Mouse (Mus musculus): ENCODE measurements around the gene Rhobtb1.

The Rhobtb1 gene

DNA sequence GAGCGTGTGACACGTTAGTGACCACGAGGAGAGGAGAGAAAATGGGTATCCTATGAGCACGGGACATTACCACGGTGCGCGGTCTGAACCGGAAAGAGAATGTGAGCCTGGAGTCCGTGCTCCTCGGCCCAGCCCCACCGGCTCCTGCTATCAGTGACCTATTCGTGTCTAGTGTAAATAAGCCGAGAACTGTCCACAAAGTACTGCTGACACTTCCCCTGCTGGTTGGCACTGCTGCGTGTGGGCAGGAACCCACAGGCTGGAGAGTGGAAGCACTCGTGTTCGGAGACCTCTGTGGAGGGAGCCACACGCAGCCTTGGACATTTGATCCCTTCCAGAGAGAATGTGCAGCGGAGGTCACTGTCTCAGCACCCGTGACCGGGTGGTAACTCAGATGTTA, at the start of gene Rhobtb1:
Gene Rhobtb1, plus strand, starts transcription at position 390 of the 400 bp plus-strand sequence.
- DNase-seq (ENCODE audit: low read depth), result no peak

DNA sequence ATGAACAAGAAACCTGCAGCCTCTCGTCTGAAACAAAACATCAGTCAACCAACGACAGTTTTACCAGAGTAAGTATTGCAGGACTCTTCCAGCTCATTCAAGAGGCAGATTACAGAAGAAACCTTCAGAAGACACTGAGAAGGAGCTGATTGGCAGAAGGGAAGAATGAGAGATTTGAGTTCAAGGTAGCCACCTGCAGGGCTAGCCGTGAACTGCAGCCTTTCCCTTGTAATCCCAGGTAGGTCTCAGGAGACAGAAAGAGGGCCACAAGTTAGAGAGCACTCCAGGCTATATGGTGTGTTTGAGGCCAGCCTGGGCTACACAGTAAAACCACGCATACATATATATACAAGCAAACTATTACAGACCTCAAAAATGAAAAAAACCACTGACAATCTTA, 49.2 kb upstream of the Rhobtb1 start:
- no peak for DNase-seq (ENCODE audit: low read depth)

DNA sequence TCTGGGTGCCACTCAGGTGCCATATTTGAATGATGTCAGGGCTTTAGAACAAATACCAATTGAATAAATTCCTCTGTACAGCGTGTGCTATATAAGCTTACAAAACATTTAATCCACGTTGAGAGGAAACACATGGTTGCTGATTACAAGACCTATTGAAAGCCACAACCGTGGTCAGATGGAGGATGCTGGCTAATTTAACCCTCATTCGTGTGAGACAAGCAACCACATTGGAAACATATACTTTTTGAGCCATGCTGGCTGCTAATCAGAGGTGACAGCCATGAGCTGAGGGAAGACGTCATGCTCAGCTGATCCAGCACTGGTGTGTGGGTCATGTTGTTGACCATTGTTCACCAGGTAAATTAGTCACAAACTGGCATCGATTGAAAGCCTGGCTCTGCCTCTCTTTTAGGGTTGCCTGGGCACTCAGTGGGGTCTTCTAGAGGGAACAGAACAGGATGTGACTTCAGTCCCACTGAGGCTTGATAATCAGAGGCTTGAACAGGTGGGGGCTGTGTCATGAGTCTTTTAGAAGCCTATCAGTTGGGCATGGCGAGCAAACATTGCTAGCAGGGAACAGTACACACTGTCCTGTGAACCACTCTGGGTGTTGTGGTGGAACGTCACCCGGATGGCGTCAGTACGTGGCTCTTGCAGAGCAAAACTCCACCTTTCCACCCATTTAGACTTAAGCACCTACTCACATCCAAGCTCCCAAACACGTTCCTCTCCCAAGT, 46.9 kb upstream of the Rhobtb1 start:
- DNase-seq (ENCODE audit: low read depth), result no peak

DNA sequence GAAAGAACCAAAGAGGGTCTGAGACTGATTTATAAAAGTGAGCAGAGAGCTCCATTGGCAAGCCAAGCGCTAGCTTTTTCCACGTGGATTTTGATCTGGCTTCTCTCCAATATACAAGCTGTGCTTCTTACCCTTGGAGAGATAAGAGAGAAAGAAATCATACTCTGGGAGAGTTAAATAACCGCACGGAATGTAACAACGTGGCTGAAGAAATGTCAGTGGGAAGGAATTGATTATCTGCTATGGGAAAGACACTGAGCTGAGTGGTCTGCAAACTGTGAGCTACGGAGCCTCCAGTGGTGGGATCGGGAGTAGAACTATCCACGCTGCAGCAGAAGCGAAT, 46.4 kb upstream of the Rhobtb1 start:
- DNase-seq (ENCODE audit: low read depth), result no peak

DNA sequence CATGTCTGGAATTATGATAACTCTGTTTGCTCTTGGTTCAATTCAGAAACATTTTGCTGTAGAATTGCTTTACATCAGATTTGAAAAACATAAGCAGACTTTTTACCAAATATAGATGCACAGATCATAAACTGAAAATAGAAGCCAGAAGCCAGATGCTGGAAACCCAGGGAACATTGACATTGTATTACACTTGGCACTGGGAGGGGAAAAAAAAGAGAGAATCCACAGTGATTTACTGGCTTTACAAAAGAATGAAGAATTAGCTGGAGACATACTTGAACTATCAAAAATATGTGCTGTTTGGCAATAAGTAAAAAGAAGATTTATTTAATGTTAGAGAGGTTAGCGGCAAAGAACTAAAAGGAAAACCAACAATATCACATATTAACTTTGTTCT, 44.4 kb upstream of the Rhobtb1 start:
- no peak for DNase-seq (ENCODE audit: low read depth)

DNA sequence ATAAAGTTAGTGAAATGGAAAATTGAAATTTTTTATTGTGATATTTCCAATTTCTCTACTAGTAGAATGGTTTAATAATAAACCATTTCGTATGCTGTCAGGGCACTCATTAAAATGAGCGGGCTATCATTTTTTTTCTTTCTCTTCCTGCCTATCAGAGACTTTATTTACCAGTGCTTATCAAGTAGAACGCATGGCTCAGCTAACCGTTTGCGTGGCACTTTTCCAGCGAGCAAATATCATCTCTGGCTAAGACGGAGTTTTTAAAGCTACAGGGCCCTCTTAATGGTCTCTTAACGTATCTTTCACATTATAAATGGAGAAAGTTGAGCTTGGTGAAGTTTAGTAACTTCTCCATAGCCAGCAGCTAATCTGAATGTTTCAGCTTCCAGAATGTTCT, 44.0 kb upstream of the Rhobtb1 start:
- DNase-seq (ENCODE audit: low read depth), result no peak

DNA sequence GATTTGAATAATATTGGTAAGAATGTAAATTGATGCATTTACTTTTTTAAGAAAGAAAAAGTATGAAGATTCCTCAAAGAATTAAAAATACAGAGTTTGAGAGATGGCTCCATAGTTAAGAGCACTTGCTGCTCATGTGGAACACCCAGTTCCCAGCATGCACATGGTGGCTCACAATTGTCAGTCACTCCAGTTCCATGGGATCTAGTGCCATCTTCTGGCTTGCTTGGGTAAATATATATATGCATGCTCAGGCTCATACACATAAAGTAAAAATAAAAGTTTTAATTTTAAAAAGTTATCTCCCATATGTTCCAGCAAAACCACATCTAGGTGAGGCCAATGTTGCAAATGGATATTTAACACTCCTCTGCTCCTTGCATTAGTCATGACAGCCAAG, 36.9 kb upstream of the Rhobtb1 start:
- DNase-seq (ENCODE audit: low read depth), result no peak

DNA sequence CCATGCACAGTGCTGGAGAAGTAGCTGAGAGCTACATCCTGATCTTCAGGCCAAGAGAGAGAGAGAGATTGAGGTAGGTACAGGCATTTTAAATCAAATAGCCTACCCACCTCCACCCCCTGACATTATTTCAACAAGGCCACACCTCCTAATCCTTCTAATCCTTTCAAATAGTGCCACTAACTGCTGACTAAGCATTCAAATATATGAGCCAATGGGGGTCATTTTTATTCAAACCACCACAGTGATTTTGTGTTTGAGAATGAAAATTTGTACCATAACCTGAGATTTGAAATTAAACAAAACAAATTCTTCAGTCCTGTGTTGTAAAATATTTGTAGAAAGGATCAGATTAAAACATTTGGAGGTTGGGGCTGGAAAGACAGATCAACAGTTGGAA, 33.2 kb upstream of the Rhobtb1 start:
- DNase-seq (ENCODE audit: low read depth), result no peak

DNA sequence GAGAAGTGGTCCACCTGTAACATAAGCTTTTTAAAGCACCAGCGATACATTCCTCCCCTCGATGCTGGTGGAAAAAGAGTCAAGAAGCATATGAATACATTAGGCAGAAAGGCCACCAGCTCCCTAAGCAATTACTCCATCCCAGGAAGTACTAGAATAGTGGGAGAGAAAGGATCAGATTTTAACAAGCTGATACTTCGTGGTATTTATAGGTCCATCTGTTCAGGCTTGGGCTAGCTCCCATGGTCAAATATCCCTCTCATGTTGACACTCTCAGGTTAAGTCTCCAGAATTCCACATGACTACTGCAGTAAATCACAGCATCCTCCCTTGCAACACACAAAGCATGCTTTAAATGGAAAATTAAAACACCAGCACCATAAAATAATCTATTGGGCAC, 32.3 kb upstream of the Rhobtb1 start:
- DNase-seq (ENCODE audit: low read depth), result no peak

DNA sequence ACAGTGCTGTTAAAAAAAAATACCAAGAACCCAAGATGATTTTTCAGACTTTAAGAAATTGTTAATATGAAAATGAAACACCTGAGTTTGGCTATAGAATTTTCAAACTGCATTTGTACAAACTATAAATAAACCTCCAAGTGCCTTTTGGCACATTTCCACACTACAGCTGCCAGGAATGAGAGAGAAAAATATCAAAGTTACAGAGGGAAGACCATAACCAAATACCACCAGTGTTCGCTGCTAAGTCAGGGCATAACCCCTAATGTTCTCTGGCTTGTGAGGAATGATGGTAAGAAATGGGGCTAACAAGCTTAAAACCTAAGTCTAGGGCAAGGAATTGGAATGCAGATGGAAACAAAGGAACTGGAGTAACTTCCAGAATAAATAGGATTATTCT, 31.8 kb upstream of the Rhobtb1 start:
- no peak for DNase-seq (ENCODE audit: low read depth)

DNA sequence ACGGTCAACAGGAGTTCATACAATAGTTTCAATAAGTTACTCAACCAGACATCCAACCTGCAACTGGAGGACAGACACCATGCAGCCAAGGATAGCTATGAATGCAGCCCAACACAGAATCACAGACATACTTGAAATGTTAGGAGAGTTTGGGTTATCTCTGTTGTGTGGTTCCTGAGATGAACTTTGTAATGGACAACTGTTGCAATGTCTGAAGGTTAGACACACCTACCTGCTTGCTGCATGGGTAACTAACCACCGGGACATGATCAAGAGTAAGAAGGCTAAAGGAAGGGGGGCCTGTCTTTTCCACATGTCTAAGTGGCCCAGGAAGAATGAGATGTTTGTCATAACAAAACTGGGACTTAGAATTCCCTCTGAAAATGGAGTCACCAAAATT, 24.7 kb upstream of the Rhobtb1 start:
- DNase-seq (ENCODE audit: low read depth), result no peak

DNA sequence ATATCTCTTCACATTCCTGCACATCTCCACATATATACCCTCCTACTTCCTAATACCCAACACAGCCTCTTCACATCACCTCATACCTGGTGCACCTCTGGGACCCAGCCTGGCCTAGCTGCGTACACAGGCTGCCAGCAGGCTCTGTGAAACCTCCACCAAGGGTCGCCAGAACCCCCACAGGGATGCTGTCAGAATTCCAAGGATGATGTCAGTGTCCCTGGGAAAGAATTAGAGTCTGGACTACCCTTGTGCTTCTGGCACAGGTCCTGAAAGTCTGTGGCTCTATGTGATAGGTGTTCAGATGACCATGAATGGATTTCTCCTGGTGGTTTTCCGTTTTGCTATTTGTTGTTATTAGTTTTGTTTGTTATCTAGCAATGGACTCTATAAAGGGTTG, 22.7 kb upstream of the Rhobtb1 start:
- no peak for DNase-seq (ENCODE audit: low read depth)

DNA sequence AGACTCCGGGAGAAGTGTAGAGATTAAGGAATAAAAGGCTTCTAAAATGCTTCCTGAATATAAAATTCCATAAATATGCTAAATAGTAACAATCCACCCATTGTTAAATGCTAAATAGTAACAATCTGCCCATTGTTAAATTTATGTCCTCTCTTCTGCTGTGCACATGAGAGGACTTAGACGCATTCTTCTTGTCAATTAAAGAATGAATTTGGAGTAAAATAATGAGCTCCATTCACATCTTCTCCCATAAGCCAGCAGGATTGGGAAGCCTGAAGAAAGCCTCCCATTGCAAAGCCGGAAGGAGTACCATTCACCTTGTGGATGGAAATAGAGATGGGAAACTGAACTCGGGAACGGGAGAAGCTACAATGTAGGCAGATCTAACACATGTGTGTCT, 20.6 kb upstream of the Rhobtb1 start:
- DNase-seq (ENCODE audit: low read depth), result no peak

DNA sequence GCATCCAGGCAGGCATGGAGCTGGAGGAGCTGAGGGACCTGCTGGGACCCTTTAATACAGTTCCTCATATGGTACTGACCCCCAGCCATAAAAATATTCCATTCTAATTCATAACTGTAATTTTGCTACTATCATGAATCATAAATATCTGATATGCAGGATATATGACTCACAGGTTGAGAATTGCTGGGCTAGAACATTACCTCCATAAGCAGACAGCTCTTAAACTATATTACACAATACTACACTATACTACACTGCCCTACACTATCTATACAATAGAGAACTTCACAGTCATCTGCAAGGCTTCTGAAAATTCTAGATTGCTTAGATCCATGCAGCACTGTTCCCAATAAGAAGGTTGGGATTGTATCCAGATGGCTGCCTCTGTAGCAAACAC, 16.9 kb upstream of the Rhobtb1 start:
- no peak for DNase-seq (ENCODE audit: low read depth)

DNA sequence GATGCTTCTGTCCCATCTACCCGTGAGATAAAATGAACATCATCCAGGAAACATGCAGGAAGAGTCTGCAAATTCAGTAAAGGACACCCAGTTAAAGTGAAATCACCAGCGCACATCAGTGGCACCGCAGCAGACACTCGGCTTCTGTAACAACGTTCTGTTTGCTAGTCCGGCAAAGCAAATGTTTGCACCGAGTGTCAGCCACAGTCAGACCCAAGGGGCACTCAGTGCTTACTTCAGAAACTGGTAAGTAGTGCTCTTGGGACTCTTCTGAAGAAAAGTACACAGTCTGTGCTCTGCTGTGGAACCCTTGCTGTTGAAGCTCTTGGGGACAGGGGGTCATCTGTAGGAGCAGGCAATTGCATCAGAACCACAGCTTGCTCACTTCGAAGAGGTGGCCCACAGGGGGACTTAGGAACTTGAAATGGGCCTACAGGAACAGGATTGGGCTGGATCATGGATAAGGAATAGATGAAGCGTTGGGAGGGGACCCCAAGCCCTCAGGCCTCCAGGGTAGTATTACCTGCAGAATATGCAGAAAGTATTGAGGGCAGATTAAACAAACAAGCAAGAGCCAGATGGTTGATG, 14.9 kb upstream of the Rhobtb1 start:
- DNase-seq (ENCODE audit: low read depth), result no peak

DNA sequence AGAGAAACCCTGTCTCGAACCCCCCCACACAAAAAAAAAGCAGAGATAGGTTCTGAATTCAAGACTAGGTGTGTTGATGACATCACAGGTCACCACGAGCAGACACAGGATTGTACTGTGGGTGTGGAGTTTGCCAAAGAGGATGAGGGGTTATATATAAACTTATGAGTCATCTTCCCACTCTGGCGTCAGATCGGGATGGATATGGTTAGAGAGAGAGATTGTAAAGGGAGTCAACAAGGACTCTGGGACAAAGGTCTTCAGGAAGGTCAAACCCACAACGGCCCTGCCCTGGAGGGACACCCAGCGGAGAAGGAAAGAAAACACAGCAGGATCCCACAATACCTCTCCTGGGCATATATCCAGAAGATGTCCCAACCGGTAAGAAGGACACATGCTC, 2.0 kb upstream of the Rhobtb1 start:
- no peak for DNase-seq (ENCODE audit: low read depth)

DNA sequence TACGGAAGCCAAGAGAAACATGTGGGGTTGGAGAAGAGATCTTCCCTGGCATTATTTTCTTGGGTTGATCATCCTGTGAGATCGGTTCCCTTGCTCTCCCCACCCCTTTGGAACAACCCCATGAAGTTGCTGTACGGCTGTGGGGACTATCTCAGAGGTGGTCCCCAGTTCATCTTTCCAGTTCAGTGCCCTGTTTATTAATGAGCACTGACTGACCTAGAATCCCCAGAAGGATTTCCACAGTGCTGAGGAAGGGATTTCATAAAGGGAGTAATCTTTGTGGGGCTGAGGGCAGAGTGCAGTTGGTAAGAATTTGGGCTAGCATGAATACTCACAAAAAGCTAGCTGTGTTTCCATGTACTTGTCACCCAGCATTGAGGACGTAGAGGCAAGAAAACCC, 1.7 kb downstream of the Rhobtb1 start:
- DNase-seq (ENCODE audit: low read depth), result no peak

DNA sequence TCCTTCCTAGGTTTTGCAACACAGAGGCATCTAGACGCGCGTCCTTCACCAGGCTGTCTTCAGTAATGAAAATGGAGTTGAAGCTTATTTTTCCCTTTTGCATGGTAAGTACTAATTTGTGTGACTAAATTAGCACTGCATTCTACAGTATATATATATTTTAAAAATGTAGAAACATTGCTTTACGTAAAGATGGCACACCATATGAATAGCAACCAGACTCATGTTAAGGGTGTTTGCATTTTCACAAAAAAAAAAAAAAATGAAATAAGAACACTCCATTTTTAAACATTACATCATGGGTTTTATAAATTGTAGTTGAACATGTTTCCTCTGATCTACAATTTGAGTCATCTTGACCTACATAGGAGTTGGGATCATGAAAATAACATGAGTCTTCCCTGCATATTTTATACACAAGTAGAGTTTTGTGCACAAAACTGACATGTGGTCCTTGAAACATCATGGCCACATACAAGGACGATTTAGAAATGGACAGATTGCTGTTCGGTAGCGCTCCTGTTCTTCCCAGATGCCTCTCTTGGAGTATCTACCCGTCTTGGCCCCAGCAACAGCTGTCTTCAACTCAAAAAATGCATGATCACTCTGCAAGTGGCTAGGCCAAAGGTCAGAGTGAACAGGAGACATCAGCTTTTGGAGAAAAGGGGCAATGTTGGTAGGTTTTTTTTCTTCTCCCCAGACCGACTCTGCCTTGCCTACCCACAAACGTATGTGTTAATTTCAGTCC, 4.4 kb downstream of the Rhobtb1 start:
- no peak for DNase-seq (ENCODE audit: low read depth)

DNA sequence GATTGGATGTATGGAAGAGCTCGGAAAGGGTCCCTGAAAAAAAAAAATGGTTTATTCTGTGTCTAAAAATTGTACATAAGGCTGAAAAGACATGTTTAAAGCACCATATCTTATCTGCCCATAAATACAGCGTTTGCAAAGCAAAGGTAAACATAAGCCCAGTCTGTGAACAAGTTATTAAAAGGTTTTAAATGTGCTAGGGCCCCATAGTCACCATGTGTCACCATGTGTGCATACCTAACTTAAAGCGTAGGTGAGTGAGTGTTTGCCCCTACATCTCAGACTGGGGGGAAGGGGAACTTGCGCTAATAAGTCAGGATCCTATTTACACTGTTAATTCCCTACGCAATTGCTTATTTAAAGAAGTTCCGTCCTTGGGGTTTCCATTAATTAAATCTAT, 5.2 kb downstream of the Rhobtb1 start:
- no peak for DNase-seq (ENCODE audit: low read depth)

DNA sequence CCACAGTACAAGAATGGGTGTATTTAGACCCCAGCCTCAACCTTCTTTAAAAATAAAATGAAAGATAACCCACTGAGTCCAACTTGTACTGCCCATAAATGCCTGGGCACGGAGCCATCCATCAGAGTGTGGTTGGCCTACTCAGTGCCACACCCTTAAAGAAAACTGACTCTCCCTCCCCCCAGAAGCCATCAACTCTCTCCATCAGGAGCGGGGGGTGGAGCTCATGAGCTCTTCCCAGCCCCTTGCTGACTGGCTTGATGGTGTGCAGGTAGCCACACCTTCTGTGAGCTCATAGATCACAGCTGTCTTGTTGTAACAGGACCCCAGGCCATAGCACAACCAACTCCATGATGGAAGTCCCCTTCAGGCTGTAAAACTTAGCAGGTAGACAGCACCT, 6.2 kb downstream of the Rhobtb1 start:
- DNase-seq (ENCODE audit: low read depth), result no peak

DNA sequence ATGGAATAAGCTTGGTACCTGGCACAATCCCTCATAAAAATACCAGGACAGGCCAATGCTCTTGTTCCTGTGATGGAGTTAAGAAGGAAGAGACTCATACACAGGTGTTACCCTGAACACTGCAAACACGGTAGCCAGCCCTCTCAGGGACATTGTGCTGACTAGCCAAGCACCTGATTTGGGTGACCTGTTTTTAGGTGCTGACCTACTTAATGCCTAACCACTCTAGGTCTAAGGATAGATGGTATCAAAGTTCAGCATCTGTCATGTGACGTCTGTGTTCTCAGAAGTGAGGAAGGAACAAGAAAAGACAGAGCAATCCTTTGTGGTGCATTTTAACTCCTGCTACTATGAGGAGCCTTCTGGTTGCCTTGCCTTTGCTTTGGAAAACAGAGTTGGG, 9.6 kb downstream of the Rhobtb1 start:
- DNase-seq (ENCODE audit: low read depth), result no peak

DNA sequence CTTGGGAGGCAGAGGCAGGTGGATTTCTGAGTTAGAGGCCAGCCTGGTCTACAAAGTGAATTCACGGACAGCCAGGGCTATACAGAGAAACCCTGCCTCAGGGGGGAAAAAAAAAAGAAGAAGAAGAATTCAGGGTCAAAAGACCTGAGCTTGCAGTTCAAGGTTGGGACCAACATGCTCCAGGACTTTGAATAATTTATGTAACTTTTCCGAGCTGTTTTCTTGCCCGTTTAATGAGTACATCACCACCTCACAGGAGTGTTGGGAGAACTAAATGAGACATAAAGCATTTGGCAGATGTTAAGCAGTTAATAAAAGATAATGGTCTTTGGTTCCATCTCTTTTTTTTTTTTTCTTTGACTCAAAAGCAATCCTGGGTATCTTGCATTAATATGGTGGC, 10.3 kb downstream of the Rhobtb1 start:
- no peak for DNase-seq (ENCODE audit: low read depth)

DNA sequence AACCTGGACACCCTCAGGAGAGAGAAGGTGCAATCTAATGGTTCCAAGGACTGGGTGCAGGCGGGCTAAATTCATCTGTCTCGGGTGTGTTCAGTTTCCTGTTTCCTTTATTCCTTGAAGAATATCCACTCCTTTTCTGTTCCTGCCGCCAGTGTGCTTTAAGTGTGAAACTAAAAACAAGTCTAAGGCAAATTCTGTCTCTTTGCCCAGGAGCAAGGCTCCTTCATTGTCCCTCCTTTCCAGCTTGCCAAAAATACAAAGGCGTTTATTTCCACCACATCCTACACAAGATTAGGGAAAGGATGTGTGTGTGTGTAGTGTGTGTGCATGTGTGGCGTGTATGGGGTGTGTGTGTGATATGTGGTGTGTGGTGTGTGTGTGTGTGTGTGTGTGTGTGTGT, 11.3 kb downstream of the Rhobtb1 start:
- DNase-seq (ENCODE audit: low read depth), result no peak

DNA sequence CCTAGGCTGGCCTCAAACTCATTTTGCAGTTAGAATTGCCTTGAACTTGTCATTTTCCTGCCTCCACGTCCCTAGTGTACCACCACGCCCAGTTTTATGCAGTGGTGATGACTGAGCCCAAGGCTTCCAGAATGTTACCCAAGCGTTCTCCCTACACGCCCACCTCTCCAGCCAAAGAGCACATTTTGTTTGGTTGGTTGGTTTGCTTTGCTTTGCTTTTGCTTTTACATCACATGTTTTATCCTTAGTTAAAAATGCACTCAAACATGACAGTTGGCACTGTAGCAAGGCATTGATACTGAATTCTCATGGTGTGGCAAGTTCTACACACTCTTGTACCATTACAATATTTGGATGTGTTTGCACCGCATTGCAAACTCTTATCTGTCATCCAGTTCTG, 12.0 kb downstream of the Rhobtb1 start:
- DNase-seq (ENCODE audit: low read depth), result no peak
